Mouse (Mus musculus): ENCODE results near the gene Mtcp1. TPM values are rescaled to one million over a fixed set of nuclear protein-coding genes. Genes with fewer than 3 reads are reported as not detected.

Mtcp1 gene
- polyA plus RNA-seq, 1 experiment from 2014 or later, result 10.0 TPM

Other genes with a start within 250 kb of the Mtcp1 start
- gene Fundc2, start 34.2 kb downstream of the Mtcp1 start, polyA plus RNA-seq (2016; fragmentation: Nextera tagmentation; extraction: Ambion mirVana), result 34.6 and 39.8 TPM in 2 replicates
- 1.7 and 2.1 TPM in 2 replicates for gene F8, start 34.0 kb downstream of the Mtcp1 start, polyA plus RNA-seq (2016; fragmentation: Nextera tagmentation; extraction: Ambion mirVana)
- gene Cmc4, start within 50 bp of the Mtcp1 start, polyA plus RNA-seq (2016; fragmentation: Nextera tagmentation; extraction: Ambion mirVana), result 14.8 and 17.4 TPM in 2 replicates
- 79.3 and 83.0 TPM in 2 replicates for gene Brcc3, start within 50 bp of the Mtcp1 start, polyA plus RNA-seq (2016; fragmentation: Nextera tagmentation; extraction: Ambion mirVana)
- 180 and 184 TPM in 2 replicates for gene Vbp1, start 97.7 kb upstream of the Mtcp1 start, polyA plus RNA-seq (2016; fragmentation: Nextera tagmentation; extraction: Ambion mirVana)
- gene Rab39b, start 161.6 kb upstream of the Mtcp1 start, polyA plus RNA-seq (2016; fragmentation: Nextera tagmentation; extraction: Ambion mirVana), result 7.9 and 8.1 TPM in 2 replicates